Mouse (Mus musculus): ENCODE results near the gene Fam83f. TPM values are rescaled to one million over a fixed set of nuclear protein-coding genes. Genes with fewer than 3 reads are reported as not detected.

The Fam83f gene
- polyA plus RNA-seq, 1 experiment from 2014 or later = 0.26 TPM

DNA sequence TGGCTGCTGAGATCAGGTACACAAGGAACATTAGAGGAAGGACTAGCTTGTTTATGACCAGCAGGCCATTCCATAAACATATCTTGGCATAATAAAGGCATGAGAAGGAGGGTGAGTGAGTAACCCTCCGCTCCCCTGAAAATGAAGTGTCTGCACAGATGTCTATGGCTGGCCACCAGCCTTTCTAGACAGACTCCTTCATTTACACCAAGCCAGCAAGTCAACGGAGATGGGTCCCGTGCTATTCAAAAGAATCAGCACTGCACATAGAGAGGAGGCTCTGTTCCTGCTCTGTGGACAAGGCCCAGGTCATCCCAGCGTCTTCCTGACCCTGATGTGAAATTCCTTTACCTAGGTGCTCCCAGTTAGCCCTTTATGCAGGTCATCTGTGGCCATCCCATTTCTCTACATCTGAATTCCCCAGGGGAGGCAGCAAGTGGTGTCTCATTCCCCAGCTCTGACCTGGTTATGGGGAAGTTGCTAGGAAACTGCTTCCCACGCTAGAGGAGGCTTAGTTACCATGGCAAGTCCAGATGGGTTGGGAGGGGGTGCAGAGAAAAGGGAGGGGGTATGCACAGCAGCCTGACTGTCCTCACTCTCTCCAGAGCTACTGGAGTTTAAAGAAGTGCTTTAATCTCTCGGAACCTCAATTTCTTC, 12.7 kb upstream of the Fam83f start:
- H3K36me3 ChIP-seq (ENCODE audit: control insufficient read depth, insufficient read depth, low read length) = no peaks in the 10 kb centered on the region
- no peak overlapping the region for H3K4me3 ChIP-seq (replicated peaks; ENCODE audit: low read depth, low read length)
- no peak for ATAC-seq (ENCODE audit: low FRiP score, low TSS enrichment)
- 49% methylated on average over 6 of the region's 6 CpGs for WGBS
- H3K4me2 ChIP-seq (ENCODE audit: low read length) = no peak overlapping the region
- no peaks in the 10 kb centered on the region for H3K27me3 ChIP-seq (ENCODE audit: control insufficient read depth, insufficient read depth, low read length)
- no peak overlapping the region for H3K27ac ChIP-seq (replicated peaks; ENCODE audit: low read depth, low read length)
- H3K4me1 ChIP-seq (ENCODE audit: control insufficient read depth, insufficient read depth, low read length) = peaks cover 10% of the 10 kb centered on the region
- DNase-seq = peak; percentile 69
- no peak overlapping the region for H3K9ac ChIP-seq (replicated peaks; ENCODE audit: low read length)
- no peaks in the 10 kb centered on the region for H3K9me3 ChIP-seq (ENCODE audit: control insufficient read depth, low read length)

DNA sequence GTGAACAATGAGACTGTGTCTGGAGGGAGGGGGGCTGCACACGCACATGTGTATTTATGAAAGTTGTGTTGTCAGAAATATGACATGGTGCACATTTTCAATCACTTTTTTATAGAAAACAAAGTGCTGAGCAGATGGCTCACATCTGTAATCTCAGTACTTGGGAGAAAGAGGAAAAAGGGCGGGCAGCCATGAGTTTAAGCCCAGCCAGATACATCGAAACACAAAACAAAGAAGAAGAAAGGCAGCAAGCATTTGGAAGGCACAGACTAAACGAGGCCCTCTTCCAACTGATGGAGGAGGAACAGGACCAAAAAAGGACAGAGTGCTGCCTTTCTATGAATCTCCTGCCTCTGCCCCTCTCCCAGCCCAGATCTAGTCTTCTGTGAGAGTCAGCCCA, 10.7 kb upstream of the Fam83f start:
- Histone ChIP-seq H3K27ac (replicated peaks; ENCODE audit: low read depth, low read length) (no peak overlapping the region), H3K27me3 (ENCODE audit: control insufficient read depth, insufficient read depth, low read length) (no peaks in the 10 kb centered on the region), H3K9ac (replicated peaks; ENCODE audit: low read length) (no peak overlapping the region), H3K9me3 (ENCODE audit: control insufficient read depth, low read length) (no peaks in the 10 kb centered on the region), H3K4me2 (ENCODE audit: low read length) (no peak overlapping the region), H3K4me1 (ENCODE audit: control insufficient read depth, insufficient read depth, low read length) (peaks cover 10% of the 10 kb centered on the region), H3K36me3 (ENCODE audit: control insufficient read depth, insufficient read depth, low read length) (no peaks in the 10 kb centered on the region), H3K4me3 (replicated peaks; ENCODE audit: low read depth, low read length) (no peak overlapping the region)
- DNase-seq (no peak), ATAC-seq (ENCODE audit: low FRiP score, low TSS enrichment) (no peak)
- 61% methylated on average over 4 of the region's 4 CpGs for WGBS

DNA sequence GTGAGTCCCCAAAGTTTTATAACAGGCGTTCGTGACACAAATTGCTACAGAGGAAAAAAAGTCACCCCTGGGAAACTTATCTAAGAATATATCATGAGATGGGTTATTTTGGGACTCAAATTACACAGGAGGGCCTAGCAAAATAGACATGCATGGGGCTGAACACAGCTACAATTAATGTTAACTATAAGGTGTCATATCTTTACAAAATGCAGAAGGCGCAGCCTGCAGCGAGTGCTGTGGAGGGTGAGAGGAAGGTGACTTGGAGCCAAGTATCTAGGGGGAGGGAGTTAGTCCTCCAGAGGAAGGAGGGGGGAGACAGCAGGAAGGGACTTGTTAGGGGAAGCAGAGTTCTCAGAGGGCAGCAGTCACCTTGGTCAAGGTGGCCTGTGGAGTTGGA, 7.2 kb upstream of the Fam83f start:
- WGBS = 88% methylated on average over 4 of the region's 4 CpGs
- no peaks in the 10 kb centered on the region for H3K36me3 ChIP-seq (ENCODE audit: control insufficient read depth, insufficient read depth, low read length)
- H3K27ac ChIP-seq (replicated peaks; ENCODE audit: low read depth, low read length) = no peak overlapping the region
- no peaks in the 10 kb centered on the region for H3K9me3 ChIP-seq (ENCODE audit: control insufficient read depth, low read length)
- ATAC-seq (ENCODE audit: low FRiP score, low TSS enrichment) (no peak), DNase-seq (no peak)
- H3K27me3 ChIP-seq (ENCODE audit: control insufficient read depth, insufficient read depth, low read length) = no peaks in the 10 kb centered on the region
- peaks cover under 1% of the 10 kb centered on the region; the same call in 1 of the 2 replicates for H3K4me1 ChIP-seq (ENCODE audit: control insufficient read depth, insufficient read depth, low read length)
- no peak overlapping the region for H3K4me3 ChIP-seq (replicated peaks; ENCODE audit: low read depth, low read length)
- H3K4me2 ChIP-seq (ENCODE audit: low read length) = no peak overlapping the region
- H3K9ac ChIP-seq (replicated peaks; ENCODE audit: low read length) = no peak overlapping the region

DNA sequence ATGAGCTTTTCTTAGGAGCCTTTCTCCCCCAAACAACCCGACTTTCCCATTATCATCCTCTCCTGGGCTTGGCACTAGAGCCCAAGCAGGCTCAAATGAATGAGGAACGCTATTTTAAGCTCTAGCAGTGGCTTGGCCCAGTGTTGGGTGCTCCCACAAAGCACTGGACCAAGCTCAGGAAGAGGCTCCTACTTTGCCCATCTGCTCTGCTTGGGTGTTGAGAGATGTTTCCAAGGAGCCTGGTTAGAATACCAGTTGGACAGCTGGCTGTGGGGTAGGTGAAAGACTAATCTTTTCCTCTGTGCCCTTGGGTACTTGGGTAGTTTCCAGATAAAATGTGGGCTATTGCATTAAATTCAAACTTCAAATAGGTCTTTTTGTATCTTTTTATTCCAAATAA, 1.2 kb downstream of the Fam83f start:
- ATAC-seq (ENCODE audit: low FRiP score, low TSS enrichment) (no peak), DNase-seq (no peak)
- no peak overlapping the region for H3K4me3 ChIP-seq (replicated peaks; ENCODE audit: low read depth, low read length)
- H3K36me3 ChIP-seq (ENCODE audit: control insufficient read depth, insufficient read depth, low read length) = no peaks in the 10 kb centered on the region
- H3K4me2 ChIP-seq (ENCODE audit: low read length) = no peak overlapping the region
- H3K9me3 ChIP-seq (ENCODE audit: control insufficient read depth, low read length) = no peaks in the 10 kb centered on the region
- peaks cover 19% of the 10 kb centered on the region for H3K27me3 ChIP-seq (ENCODE audit: control insufficient read depth, insufficient read depth, low read length)
- H3K27ac ChIP-seq (replicated peaks; ENCODE audit: low read depth, low read length) = no peak overlapping the region
- peaks cover 12% of the 10 kb centered on the region for H3K4me1 ChIP-seq (ENCODE audit: control insufficient read depth, insufficient read depth, low read length)
- 66% methylated on average over 2 of the region's 2 CpGs for WGBS
- H3K9ac ChIP-seq (replicated peaks; ENCODE audit: low read length) = no peak overlapping the region

DNA sequence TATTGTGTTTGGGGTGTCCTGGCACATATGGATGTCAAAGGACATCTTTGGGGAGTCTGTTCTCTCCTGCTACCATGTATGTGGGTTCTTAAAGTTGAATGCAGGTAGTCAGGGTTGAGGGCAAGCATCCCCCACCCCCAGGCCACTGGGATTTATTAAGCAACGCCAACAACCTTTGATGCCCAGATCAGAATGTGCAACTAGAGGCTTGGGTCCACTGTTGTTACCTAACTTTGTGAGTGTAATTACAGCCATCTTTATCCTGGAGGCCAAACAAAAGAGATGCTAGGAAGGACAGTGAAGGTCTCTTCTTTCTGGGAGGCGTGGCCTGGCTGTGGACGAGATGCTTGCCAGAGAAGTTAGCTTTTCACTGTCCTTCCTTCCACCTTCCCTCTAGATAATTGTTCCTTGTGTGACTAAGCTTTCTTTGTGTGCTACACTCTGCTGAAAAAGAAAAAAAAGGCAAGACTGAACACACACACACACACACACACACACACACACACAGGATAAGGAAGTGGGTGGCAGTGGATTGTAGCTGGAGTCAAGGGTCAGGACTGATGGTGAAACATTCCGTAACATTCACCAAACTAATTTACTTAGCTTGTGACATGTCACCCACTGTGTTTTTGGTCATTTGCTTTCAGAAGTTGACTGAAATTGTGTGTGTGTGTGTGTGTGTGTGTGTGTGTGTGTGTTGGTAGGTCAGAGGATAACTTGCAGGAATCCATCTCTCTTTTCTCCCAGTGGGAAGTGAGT, 1.9 kb downstream of the Fam83f start:
- H3K27ac ChIP-seq (replicated peaks; ENCODE audit: low read depth, low read length) = no peak overlapping the region
- H3K4me1 ChIP-seq (ENCODE audit: control insufficient read depth, insufficient read depth, low read length) = peaks cover 15% of the 10 kb centered on the region
- no peak overlapping the region for H3K9ac ChIP-seq (replicated peaks; ENCODE audit: low read length)
- H3K4me3 ChIP-seq (replicated peaks; ENCODE audit: low read depth, low read length) = no peak overlapping the region
- 75% methylated on average over 4 of the region's 4 CpGs for WGBS
- no peak overlapping the region for H3K4me2 ChIP-seq (ENCODE audit: low read length)
- H3K27me3 ChIP-seq (ENCODE audit: control insufficient read depth, insufficient read depth, low read length) = peaks cover 19% of the 10 kb centered on the region
- no peak for ATAC-seq (ENCODE audit: low FRiP score, low TSS enrichment)
- H3K9me3 ChIP-seq (ENCODE audit: control insufficient read depth, low read length) = no peaks in the 10 kb centered on the region
- no peak for DNase-seq
- H3K36me3 ChIP-seq (ENCODE audit: control insufficient read depth, insufficient read depth, low read length) = no peaks in the 10 kb centered on the region

DNA sequence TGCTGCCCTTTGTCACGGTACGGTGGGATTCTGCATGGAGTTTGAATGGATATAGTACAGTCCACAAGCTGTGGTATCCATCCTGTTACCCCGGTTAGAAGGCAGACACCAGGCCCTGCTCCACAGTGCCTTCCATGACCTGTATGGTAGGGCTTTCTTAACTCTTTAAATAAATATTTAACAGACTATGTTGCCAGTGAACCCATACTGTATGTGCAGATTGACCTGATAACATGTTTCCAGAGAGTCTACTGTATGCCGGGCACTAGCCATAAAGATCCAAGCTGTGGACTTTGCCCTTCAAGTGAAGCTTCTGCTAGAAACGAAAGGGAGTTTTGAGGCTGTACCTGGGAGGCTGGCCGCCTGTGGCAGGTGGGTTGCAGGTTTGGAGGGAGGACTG, 3.1 kb downstream of the Fam83f start:
- H3K27me3 ChIP-seq (ENCODE audit: control insufficient read depth, insufficient read depth, low read length) = peaks cover 19% of the 10 kb centered on the region
- H3K27ac ChIP-seq (replicated peaks; ENCODE audit: low read depth, low read length) = no peak overlapping the region
- no peak overlapping the region for H3K4me2 ChIP-seq (ENCODE audit: low read length)
- H3K9me3 ChIP-seq (ENCODE audit: control insufficient read depth, low read length) = no peaks in the 10 kb centered on the region
- no peak for ATAC-seq (ENCODE audit: low FRiP score, low TSS enrichment)
- 88% methylated on average over 6 of the region's 6 CpGs for WGBS
- peaks cover 18% of the 10 kb centered on the region for H3K4me1 ChIP-seq (ENCODE audit: control insufficient read depth, insufficient read depth, low read length)
- H3K9ac ChIP-seq (replicated peaks; ENCODE audit: low read length) = no peak overlapping the region
- no peak overlapping the region for H3K4me3 ChIP-seq (replicated peaks; ENCODE audit: low read depth, low read length)
- H3K36me3 ChIP-seq (ENCODE audit: control insufficient read depth, insufficient read depth, low read length) = no peaks in the 10 kb centered on the region
- no peak for DNase-seq

DNA sequence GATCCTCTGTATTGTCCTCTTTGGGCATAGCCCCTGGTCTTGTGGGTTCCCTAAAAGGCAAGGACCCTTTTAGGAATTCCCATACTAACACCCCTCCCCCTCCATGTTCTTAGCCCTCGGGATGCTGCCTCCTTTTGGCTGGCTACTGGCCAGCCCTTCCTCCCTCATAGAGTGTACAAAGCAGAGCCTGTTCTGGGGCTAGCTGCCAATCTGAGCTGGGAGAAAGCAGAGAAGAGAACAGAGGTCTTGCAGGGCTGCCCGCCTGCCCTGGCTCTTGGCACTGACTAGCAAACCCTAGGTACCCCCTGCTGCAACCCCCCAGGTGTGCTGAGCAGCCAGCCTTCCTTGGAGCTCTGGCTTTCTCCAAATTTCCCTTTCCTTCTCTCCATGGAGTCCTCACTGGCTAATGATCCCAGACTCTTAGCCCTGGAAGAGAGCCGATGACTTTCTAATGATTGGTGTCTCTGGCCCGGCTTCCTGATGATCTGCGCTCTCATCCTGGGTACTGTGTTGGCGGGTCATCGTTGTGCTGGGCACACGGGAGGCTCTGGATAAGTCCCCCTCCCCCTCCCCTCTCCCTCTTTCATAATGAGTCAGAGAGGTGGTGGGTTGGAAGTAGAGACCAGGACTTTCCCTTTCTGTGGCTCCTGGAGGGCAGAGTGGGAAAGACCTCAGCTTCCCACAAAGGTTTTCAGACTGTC, 8.0 kb downstream of the Fam83f start:
- Histone ChIP-seq H3K4me2 (ENCODE audit: low read length) (no peak overlapping the region), H3K36me3 (ENCODE audit: control insufficient read depth, insufficient read depth, low read length) (no peaks in the 10 kb centered on the region), H3K27me3 (ENCODE audit: control insufficient read depth, insufficient read depth, low read length) (no peaks in the 10 kb centered on the region), H3K4me1 (ENCODE audit: control insufficient read depth, insufficient read depth, low read length) (peaks cover 28% of the 10 kb centered on the region), H3K9me3 (ENCODE audit: control insufficient read depth, low read length) (no peaks in the 10 kb centered on the region), H3K27ac (replicated peaks; ENCODE audit: low read depth, low read length) (no peak overlapping the region; the same call in 1 of the 2 replicates), H3K4me3 (replicated peaks; ENCODE audit: low read depth, low read length) (no peak overlapping the region), H3K9ac (replicated peaks; ENCODE audit: low read length) (no peak overlapping the region; the same call in 1 of the 2 replicates)
- 42% methylated on average over 8 of the region's 8 CpGs for WGBS
- ATAC-seq (ENCODE audit: low FRiP score, low TSS enrichment) = no peak
- peak; percentile 78 for DNase-seq

DNA sequence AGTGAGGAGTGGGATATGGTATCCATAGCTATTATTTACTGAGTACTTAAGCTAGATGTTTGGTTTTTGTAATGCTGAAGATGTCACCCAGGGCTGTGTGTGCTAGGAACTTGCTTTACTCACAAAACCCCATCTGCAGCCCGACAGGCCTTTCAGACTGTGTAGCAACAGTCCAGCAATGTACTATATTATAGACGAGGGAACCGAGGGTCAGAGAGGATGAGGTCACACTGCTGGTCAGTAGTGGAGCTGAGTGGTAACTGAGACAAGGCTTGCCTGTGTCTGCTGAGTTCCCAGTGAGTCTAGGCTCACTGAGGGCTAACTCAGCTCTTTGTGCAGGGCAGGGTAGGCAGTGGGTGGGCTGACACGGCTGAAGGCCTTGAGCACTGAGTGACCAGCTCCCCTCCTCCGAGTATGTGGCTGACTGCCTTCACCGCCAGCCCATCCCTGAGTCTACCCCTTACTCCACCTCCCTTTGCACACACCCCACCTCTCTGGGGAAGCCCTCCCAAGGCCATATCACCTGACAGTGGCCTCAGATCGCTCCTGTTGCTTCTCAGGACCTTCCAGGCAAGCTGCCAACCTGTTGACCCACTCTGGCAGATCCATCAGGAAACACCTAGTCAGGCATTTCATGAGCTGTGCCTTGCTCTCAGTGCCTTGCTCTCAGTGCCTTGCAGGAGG, 8.8 kb downstream of the Fam83f start:
- Histone ChIP-seq H3K27me3 (ENCODE audit: control insufficient read depth, insufficient read depth, low read length) (no peaks in the 10 kb centered on the region), H3K9ac (replicated peaks; ENCODE audit: low read length) (no peak overlapping the region), H3K4me1 (ENCODE audit: control insufficient read depth, insufficient read depth, low read length) (peaks cover 36% of the 10 kb centered on the region), H3K36me3 (ENCODE audit: control insufficient read depth, insufficient read depth, low read length) (no peaks in the 10 kb centered on the region), H3K27ac (replicated peaks; ENCODE audit: low read depth, low read length) (no peak overlapping the region), H3K4me2 (ENCODE audit: low read length) (no peak overlapping the region), H3K9me3 (ENCODE audit: control insufficient read depth, low read length) (no peaks in the 10 kb centered on the region), H3K4me3 (replicated peaks; ENCODE audit: low read depth, low read length) (no peak overlapping the region)
- DNase-seq (no peak), ATAC-seq (ENCODE audit: low FRiP score, low TSS enrichment) (no peak)
- WGBS = 49% methylated on average over 7 of the region's 7 CpGs

Data from midbrain, embryonic 14.5 days (tissue).